Mouse (Mus musculus) frontal cortex, postnatal 25 days (tissue): ENCODE results near the gene Eps8l1.
A peak's percentile ranks its signal among the peaks of the same experiment; 100 is the strongest.

ENCODE experiments used
- DNase-seq, 2 experiments: peaks; one replicate each; pipeline ENCODE4 v3.0.0; 2022; ENCODE audit warnings: low spot score in 2 of 2

Eps8l1 gene

DNA sequence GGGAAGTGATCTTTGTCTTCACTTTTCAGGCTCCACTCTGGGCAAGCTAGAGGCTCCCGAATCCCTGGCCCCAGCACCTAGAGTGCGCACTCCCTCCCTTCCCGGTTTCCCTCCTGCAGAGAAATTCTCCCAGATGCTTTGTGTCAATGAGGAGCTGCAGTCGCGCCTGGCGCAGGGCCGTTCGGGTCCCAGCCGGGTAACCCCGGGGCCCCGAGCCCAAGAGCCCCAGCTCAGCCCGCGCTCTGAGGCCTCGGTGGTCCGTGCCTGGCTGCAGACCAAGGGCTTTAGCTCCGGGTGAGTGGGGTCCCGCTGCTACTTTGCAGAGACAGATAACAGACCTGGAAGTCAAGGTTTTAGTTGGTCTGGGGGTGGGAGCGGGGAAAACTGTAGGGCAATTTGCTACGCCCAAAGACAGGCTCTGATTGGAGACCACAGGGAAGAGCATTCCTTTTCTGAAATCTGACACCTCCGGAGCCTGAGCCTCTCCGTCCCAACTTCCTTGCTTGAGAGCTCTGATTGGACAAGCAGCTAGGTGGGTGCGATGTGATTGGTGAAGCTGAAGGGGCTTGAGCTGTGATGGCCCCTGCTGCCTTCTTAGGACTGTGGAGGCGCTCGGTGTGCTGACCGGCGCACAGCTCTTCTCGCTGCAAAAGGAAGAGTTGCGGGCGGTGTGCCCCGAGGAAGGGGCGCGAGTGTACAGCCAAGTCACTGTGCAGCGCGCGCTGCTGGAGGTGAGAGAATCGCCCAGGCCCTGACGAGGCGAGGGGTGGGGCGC, 17.7 kb downstream of the Eps8l1 start:
- DNase-seq, result peak in 1 of 2 experiments; percentile 45

DNA sequence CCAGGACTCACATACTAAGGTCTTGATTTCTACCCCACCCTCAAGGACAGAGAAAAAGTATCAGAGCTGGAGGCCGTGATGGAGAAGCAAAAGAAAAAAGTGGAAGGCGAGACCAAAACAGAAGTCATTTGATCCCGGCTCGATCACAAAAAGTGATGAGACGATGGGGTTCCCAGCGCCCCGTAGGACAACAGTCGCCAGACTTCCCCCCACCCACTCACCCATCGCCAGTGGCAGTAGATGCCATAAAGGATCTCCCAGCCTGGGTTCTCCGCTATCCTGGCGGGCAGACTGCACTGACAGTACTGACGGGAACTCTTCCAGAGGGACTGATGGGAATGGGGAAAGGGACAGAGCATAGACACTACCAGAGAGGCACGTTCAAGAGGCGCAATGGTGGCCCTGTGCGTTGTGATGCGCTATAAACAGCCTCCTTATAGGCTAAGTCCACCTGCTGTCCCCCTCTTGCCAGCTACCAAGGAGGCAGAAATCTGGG, 18.4 kb downstream of the Eps8l1 start:
- DNase-seq, result no peak

DNA sequence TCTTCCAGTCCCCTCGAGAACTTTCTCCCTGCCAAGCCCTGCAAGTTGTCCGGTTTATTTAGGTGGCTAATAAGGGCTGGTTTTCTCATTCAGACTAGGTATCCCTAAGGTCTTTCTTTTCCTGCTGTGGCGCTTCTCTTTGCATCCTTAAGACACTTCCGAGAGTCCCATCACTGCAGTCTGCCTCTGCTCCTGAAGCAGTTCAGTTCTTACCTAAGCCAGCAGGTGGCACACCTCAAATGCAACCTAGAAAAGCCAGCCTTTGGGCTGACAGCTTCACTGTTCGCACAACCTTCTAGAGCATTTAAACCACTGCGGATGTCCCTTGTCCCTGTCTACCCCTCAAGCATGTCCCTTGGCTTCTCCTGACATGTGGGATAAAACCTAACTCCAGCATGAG, 19.2 kb downstream of the Eps8l1 start:
- DNase-seq, result no peak

DNA sequence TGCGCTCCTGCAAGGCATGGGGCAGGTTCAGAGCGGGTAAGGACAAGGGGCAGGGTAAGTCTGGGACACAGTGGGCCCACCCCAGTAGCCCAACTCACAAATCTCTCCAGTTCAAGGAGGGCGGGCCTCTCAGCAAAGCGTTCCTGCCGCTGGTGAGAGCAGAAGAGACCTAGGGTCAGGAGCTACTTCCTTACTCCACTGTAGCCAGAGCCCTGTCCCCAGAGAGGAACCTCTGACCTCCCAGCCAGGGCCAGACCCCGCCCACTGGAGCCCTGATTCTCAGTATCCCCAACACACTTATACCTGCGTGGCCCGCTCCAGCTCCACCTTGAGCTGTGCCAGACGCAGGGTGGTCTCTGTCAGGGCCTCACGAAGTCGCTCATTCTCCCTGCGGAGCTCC, 21.8 kb downstream of the Eps8l1 start:
- DNase-seq, result no peak

DNA sequence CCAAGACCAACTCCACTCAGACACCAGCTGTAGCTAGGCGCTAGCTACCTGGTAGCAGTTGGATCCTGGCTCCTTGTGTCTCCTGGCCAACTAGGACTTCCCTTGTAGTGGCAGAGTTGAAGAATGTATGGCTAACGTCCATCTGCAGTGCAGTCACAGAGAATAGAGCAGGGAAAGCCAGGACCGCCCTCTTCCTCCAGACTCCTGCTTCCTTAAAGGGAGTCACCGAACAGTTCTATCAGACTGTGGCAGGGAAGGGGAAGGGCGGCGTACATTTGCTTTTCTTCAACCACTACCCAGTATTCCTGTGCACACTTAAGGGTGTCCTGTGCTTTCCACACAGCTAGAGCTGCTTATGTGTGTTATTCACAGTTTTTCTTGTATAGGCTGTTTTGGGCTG, 30.8 kb downstream of the Eps8l1 start:
- DNase-seq, result no peak

DNA sequence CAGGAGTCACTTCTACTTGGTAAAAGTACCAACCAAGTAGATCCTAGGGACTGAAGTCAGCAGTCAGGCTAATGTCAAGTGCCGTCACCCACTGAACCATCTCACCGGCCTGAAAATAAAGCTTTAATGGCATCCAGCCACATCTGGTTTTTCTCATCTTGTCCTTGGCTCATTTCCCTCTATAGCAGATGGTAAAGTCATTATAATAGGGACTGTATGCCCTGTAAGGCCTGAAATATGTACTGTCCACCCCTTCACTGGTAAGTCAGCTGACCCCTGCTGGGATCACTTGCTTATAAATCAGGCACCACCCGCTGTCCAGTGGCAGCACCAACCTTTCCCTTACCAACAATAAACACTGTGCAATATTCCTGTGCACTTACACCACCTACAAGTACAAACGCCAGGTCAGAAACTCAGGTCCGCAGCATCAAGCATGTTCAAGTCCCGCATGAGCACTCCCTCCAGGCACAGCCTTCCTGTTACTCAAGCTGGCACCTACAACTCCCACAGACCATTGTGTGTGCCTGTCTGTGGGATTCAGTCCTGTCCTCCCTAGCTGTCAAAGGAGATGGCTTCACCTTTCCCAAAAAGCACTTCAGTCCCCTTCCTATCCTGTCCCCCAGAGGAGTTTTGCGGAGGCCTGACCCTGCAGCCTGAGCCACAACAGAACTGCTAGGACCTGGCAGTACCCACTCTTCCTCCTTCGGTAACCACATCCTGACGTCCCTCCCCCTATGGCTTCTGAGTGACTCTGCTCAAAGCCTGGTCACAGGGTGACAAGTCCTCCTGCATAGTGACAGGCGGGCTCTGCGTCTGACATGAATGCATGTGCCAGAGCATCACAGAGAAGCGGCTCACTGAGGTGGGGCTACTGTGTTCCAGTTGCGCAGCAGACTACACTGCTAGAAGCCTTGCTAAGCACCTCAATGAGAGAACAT, 32.1 kb downstream of the Eps8l1 start:
- DNase-seq, result no peak

DNA sequence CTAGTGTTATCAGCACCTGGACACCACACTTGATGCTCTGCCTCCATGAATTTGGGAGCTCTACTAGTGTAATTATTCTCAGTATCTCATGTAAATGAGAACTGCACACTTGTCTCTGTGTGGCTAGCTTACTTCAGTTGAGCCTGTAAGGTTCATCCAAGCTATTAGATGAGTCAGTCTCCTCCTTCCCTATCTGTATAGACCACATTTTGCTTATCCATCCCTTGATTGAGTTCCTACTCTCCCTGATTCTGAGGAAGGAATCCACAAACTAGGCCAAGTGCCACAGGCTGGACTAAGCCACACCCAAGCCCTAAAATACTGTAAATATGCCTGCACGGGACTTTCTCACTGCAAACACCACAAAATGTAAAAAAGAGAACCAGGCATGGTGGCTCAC, 33.5 kb downstream of the Eps8l1 start:
- no peak for DNase-seq

DNA sequence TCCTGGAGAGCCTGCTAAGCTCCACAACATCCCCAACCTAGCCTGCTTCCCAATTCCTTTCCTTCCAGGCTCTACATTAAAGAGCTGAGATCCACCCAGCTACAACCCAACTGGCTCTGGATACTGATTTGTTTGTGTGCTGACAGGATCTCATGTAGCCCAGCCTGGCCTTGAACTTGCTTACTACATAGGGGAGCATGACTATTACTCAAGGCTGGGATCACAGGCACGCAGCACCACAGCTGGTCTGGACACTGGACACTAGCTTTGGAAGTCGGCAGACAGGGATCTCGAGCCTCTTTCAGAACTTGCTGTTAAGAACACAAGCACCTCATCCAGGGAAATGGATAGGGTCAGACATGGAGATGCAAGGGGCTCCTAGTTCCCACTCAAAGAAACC, 36.0 kb downstream of the Eps8l1 start:
- no peak for DNase-seq

DNA sequence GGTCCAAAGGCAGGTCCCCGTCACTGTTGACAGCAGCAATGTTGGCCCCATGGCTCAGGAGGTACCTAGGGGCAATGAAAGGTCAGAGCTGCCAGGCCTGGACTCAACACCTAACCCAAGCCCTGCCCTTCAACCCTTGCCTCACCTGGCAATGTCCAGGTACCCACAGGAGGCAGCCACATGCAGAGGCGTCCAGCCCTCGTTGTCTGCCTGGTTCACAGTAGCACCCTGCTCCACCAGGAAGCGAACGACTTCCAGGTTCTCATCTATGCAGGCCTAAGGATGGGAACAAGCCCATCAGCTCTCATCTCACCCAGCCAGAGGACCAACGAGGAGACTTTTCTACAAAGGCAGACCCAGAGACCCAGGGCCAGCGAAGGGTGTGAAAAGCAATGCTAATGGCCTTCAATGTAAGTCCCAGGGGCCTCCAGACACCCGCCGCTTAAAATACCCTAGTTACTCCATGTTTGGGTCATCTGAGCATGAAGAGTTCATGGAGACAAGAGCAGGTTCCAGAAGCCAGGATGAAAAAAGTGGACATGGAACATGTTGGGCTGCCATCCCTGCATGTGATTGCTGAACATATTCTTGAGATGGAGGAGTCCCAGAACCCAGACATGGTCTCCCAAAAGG, 36.9 kb downstream of the Eps8l1 start:
- DNase-seq, result no peak

DNA sequence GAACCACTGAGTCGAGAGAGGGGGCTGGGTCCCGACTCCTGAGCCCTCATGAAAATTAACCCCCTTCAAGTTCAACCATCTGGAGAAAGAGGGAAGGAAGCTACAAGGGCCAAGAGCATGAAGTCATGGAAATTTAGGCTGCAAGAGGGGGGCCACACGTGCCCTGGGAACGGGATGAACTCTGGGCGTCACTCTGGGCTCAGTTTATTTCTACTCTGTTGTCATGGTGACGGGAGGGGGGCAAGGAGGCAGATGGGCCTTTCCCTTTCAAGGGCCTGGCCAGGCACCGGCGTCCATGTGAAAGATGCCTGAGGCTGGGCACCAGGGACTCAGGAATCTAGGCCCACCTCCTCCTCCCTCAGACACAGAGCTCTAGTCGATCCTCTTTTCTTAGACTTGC, 37.8 kb downstream of the Eps8l1 start:
- DNase-seq, result no peak

DNA sequence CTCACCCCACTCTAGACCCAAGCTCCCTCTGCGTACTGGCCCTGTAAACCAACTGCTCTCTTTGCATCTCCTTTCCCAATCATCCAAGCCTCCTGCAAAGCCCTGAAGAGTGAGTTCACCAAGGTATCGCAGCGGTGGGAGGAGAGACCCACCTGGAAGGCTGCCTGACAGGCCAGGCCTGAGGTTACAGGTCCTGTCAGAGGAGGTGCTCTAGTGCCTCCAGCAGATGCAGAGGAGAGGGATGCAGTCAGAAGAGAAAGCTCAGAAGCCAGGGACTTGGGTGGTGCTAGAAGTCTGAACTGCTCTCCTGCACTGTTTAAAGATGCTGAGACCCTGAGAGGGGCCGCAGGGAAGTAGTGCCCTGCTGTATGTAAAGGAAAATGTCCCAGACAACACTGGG, 38.6 kb downstream of the Eps8l1 start:
- DNase-seq, result no peak

DNA sequence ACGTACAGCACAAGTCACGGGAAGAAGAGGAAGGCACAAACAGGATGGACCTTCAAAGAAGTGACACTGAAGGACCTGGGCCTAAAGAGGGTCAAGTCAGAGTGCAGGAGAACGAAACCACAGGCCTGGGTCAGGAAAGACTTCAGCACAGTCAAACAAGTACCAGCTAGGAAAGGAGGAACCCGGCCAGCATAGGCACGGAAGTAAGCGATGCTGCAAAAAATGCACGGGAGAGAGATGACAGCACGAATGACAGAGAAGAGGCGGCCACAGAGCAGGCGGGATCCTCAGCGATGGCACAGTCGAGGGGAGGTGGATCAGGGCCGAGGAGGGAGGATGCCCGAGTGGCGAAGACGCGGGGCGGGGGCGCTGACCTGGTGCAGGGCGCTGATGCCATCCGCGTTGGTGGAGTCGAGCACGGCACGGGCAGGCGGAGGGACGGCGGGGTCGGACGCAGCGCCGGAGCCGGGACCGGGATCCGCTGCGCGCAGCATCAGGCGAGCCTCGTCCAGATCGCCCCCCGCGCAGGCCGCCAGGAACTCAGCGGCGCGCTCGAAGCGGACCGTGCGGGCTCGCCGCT, 40.5 kb downstream of the Eps8l1 start:
- peak in 1 of 2 experiments; percentile 36 for DNase-seq

DNA sequence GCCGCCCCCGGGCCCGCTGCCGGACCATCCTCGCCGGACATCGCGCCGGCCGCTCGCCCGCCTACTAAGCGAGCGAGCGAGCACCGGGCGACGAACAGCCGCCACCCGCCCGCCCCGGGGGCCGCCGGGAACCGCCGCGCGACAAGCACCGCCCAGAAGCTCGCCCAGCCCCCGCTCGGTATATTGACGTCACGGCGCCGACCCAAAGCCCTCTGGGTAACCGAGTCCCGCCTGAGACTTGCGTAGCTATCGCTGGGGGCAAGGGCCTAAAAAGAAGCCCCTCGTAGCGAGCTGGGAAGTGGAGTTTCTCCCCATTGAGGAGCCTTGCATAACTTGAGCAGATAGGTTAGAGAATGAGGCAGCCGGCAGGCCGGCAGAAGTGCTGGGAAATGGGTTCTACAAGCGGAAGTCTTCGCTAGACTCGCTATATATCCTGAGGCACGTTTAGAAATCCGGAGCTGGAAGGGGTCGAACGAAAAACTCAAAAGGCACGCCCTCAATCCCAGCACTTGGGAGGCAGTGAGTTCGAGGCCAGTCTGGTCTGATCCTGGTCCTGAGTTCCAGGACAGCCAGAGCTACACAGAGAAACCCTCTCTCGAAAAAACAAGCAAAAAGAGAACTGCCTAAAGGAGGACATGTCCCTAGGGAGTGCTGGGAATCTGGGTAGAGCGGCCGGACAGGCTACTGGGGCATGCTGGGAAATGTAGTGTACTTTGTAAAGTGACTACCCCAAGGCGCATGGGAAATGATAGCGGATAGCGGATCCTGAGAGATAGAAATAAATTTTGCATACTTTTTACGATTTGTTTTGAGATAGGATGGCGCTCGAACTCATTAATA, 41.3 kb downstream of the Eps8l1 start, which contains the start of gene Ppp1r12c:
Gene Ppp1r12c, minus strand, starts transcription at position 123 of the 840 bp plus-strand sequence.
- DNase-seq, result peak; percentile 89 to 94

DNA sequence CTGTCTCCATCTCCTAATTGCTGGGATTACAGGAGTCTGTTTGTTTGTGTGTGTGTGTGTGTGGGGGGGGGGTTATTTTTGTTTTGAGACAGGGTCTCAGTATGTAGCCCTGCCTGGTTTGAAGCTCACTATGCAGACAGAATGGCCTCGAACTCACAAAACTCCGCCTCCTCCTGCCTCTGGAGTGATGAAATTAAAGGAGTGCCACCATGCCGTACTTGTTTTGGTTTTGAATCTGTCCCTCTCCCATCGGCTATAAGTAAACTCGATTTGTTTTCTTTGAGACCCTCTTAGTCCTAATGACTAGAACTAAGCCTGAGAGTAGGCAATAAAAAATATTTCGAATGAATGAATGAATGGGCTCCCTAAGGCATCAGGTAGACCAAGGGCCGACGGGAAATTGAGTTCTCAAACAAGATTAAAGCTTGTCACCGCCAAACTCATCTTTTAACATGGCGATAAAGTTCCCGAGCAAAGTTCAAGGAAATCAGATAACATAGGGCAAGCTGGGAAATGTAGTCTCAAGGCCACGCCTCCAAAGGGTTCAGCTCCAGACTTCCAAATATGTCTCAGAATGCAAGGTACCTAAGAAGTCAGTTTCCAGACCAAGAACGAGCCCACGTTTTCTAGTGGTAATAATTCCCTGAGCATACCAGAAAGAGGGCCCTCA, 42.1 kb downstream of the Eps8l1 start:
- peak in 1 of 2 experiments; percentile 36 for DNase-seq

DNA sequence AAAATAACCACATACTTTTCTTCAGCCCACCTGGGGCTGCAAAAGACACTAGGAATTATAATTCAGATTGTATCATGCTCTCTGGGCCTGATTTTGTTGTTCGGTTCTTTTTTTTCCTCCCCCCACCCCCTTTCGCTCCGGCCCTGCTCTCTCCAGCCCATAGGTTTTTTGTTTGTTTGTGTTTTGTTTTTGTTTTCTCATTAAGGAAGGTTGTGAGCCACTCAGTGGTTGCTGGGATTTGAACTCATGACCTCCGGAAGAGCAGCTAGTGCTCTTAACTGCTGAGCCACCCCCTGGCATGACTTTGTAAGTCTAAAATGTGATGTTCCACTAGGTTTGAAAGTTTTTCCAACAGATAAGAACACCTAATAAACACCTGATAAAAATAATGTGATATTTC, 42.6 kb downstream of the Eps8l1 start:
- DNase-seq, result no peak

DNA sequence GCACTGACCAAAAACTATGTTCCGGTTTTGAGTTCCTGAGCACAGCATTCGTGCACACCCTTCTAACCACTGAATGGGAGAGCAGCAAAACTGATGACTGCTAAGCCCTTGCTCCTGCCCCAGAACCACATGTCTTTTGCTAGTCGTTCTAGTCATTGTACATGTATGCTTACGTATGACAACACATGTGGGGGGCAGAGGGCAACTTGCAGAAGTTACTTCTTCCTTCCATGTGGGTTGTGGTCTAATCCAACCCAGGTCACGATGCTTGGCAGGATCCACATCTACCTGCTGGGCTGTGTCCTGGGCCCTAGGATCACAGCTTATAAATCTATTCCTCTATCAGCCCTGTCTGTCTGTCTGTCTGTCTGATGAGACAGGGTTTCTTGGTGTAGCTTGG, 43.4 kb downstream of the Eps8l1 start:
- DNase-seq, result no peak

DNA sequence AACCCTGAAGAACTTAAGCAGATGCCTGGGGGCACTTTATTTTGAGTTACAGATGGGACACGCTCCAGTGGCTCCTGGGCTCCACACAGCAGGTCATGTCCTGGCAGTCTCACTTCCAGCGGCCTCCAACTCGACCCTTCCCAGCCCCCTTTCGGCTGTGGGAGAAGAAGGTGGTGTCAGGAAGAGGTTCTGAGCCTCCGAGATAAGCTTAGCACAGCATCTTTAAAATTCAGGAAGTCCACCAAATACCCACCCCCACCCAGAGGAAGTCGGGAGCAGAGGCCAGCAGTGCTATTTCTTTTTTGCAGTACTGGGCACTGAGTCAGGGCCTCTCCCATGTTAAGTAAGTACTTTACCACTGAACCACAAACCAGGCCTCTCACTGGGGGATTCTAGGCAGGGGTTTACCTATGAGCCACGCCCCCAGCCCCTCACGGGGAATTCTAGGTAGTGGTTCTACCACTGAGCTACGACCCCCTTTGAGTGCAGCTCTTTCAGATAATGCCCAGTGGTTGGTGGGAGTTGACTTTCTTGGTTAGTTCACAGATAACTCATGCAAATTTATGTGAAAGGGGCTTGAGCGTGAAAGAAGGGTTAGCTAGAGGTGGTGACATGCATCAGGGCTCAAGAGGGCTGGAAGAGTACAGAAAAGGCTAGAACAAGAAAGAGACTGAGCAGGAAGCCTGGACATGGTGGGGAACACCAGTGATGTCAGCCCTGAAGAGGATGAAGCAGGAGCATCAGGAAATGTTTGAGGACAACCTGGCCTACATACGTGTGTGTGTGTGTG, 44.4 kb downstream of the Eps8l1 start:
- DNase-seq, result no peak

DNA sequence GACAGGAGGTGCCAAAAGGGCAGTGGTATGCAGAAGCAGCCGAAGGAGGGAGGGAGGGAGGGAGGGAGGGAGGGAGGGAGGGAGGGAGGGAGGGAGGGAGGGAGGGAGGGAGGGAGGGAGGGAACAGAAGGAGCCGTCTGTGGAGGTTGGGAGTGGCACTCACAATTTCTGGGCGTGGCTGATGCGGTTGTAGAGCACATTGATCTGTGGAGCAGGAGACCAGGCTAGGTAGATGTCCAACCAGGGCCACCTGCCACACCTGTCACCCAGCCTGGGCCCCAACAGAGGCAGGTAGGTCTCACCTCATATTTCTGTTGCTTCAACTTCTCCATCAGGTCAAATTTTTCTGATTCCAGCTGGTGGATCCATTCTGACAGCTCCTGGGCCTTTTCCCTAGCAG, 46.7 kb downstream of the Eps8l1 start:
- no peak for DNase-seq

DNA sequence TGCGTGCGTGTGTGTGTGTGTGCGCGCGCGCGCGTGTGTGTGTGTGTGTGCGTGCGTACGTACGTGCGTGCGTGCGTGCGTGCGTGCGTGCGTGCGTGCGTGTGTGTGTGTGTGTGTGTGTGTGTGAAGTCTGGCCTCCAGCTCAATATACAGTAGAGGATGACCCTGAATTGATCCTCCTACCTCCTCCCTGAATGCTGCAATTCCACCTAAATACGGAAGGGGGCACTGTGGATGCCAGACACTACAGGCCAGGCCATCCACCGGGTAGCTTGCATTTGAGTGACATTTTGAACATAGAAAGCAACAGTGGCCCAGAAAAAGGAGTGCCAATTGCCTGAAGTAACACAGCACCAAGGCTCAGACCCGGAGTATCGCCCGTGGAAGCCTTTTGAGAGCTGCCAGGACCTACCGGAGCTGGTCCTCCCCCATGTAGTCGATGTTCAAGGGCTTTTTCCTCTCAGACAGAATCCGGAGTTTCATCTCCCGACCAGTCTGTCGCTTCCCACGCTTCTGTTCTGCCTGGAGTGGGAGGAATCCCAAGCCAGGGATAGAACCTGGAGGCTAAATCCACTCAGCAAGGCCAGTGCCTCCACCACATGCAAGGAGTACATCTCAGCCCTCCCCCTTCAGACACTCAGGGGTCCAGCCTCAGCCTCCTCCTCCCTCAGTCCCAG, 47.7 kb downstream of the Eps8l1 start:
- no peak for DNase-seq
